Mouse (Mus musculus) heart, postnatal 0 days (tissue): ENCODE measurements around the gene Jmjd1c. TPM values are rescaled to one million over a fixed set of nuclear protein-coding genes. Genes with fewer than 3 reads are reported as not detected.
A peak's percentile ranks its signal among the peaks of the same experiment; 100 is the strongest.

Experiments used
- ATAC-seq: fragments of 200-750 bp; cut with Nextera tagmentation; 2 replicates; pipeline ENCODE4 v1.8.0; 2017; ENCODE audit warnings: low read depth, moderate number of reproducible peaks, moderate library complexity; ENCODE audit not compliant: insufficient read depth
- DNase-seq: peaks from one replicate; pipeline ENCODE4 v3.0.0-alpha.2; 2016; ENCODE audit warnings: low spot score
- H3K27ac ChIP-seq: fragments of 300-500 bp; sonication (generic); 2 replicates; pipeline ENCODE4 v1.5.1; 2014; ENCODE audit warnings: low read depth, mild to moderate bottlenecking
- H3K27me3 ChIP-seq: fragments of 300-500 bp; sonication (generic); 2 replicates; pipeline ENCODE4 v1.6.1; 2014; ENCODE audit warnings: low read length, mixed read lengths; ENCODE audit not compliant: control insufficient read depth, insufficient read depth
- H3K36me3 ChIP-seq: fragments of 300-500 bp; sonication (generic); replicated peaks from 2 replicates; pipeline ENCODE4 v1.6.1; 2014; ENCODE audit warnings: low read length, mixed read lengths; ENCODE audit not compliant: control insufficient read depth, insufficient read depth
- H3K4me1 ChIP-seq: fragments of 300-500 bp; sonication (generic); 2 replicates; pipeline ENCODE4 v1.6.1; 2014; ENCODE audit warnings: antibody characterized with exemption; ENCODE audit not compliant: control insufficient read depth, insufficient read depth
- H3K4me2 ChIP-seq: fragments of 300-500 bp; sonication (generic); 2 replicates; pipeline ENCODE4 v1.6.1; 2014; ENCODE audit warnings: low read depth, mild to moderate bottlenecking, low read length, moderate library complexity
- H3K4me3 ChIP-seq: fragments of 300-500 bp; sonication (generic); 2 replicates; pipeline ENCODE4 v1.5.1; 2014; ENCODE audit warnings: low read depth, low read length
- H3K9ac ChIP-seq: fragments of 300-500 bp; sonication (generic); replicated peaks from 2 replicates; pipeline ENCODE4 v1.6.1; 2014; ENCODE audit warnings: low read depth, low read length, mixed read lengths
- H3K9me3 ChIP-seq: fragments of 300-500 bp; sonication (generic); replicated peaks from 2 replicates; pipeline ENCODE4 v1.6.1; 2016; ENCODE audit warnings: low read length; ENCODE audit not compliant: control insufficient read depth
- CTCF ChIP-seq: IDR thresholded peaks from 2 replicates; pipeline ENCODE4 v1.5.1; 2016; ENCODE audit warnings: antibody characterized with exemption, control low read depth, low read depth
- EP300 ChIP-seq: IDR thresholded peaks from 2 replicates; pipeline ENCODE4 v1.6.1; 2016; ENCODE audit warnings: antibody characterized with exemption, low read depth
- WGBS: fragments of 180-500 bp; shearing (Covaris S2); extraction: QIAGEN DNeasy Blood & Tissue Kit; methylation state at CpG from one replicate; pipeline ENCODE4 v1.1.7; 2014; 5-methylcytosine and 5-hydroxymethylcytosine counted together
- polyA plus RNA-seq: library from polyadenylated mRNA; unstranded; fragments of >200 nt; fragmentation: Nextera tagmentation; extraction: Ambion mirVana; gene quantifications from 2 replicates; pipeline ENCODE4 v1.2.1, GENCODE M21; 2015
- total RNA-seq: library from RNA; depleted of rRNA; stranded (reverse); fragments of >200 nt; gene quantifications from 2 replicates; pipeline ENCODE4 v1.2.3, GENCODE M21; 2014; ENCODE audit warnings: low replicate concordance

The Jmjd1c gene
- total and polyA plus RNA-seq, 2 experiments from 2014 or later: 28.1 to 42.4 TPM

GRCm38 (mm10) chr10:67212031-67212430 is 116.1 kb downstream of the Jmjd1c start:
- Histone ChIP-seq H3K4me1 (0 out of 2 replicates have a peak, but pooled peaks cover 5% of the 10 kb centered on the region), H3K27ac (no peak overlapping the region), H3K27me3 (no peaks in the 10 kb centered on the region), H3K4me2 (no peak overlapping the region), H3K4me3 (no peak overlapping the region), H3K9me3 (no peaks in the 10 kb centered on the region), H3K9ac (no peak overlapping the region), H3K36me3 (peaks cover 2% of the 10 kb centered on the region; the same call in 1 of the 2 replicates)
- TF ChIP-seq EP300: no peak
- no peak for TF ChIP-seq CTCF
- ATAC-seq (no peak), DNase-seq (no peak)
- WGBS: 95% methylated on average over 5 of the region's 5 CpGs

- 34% methylated on average over 1 of the region's 1 CpGs for WGBS
- Histone ChIP-seq H3K9ac (no peak overlapping the region), H3K4me1 (no peaks in the 10 kb centered on the region), H3K36me3 (peaks cover 15% of the 10 kb centered on the region), H3K27ac (no peak overlapping the region), H3K9me3 (no peaks in the 10 kb centered on the region), H3K4me3 (no peak overlapping the region), H3K27me3 (no peaks in the 10 kb centered on the region), H3K4me2 (no peak overlapping the region)
- TF ChIP-seq EP300 (no peak), CTCF (no peak)
- DNase-seq: no peak
- ATAC-seq: no peak
Observed at GRCm38 (mm10) chr10:67213720-67214119, 117.8 kb downstream of the Jmjd1c start.

GRCm38 (mm10) chr10:67215133-67215532 is 119.2 kb downstream of the Jmjd1c start:
- 79% methylated on average over 4 of the region's 4 CpGs for WGBS
- Histone ChIP-seq H3K27me3 (no peaks in the 10 kb centered on the region), H3K4me3 (no peak overlapping the region), H3K4me1 (no peaks in the 10 kb centered on the region), H3K9ac (no peak overlapping the region), H3K36me3 (peaks cover 30% of the 10 kb centered on the region), H3K9me3 (no peaks in the 10 kb centered on the region), H3K27ac (no peak overlapping the region), H3K4me2 (no peak overlapping the region)
- no peak for ATAC-seq
- TF ChIP-seq CTCF (no peak), EP300 (no peak)
- DNase-seq: no peak

- 80% methylated on average over 3 of the region's 3 CpGs for WGBS
- Histone ChIP-seq H3K4me1 (peaks cover 11% of the 10 kb centered on the region), H3K27ac (no peak overlapping the region), H3K9me3 (no peaks in the 10 kb centered on the region), H3K9ac (no peak overlapping the region), H3K36me3 (peaks cover 43% of the 10 kb centered on the region), H3K4me2 (no peak overlapping the region), H3K27me3 (no peaks in the 10 kb centered on the region), H3K4me3 (no peak overlapping the region)
- DNase-seq: no peak
- TF ChIP-seq EP300 (no peak), CTCF (peak; percentile 42)
- no peak for ATAC-seq
Observed at GRCm38 (mm10) chr10:67216872-67217271, 120.9 kb downstream of the Jmjd1c start.

GRCm38 (mm10) chr10:67218873-67219565 is 123.1 kb downstream of the Jmjd1c start:
- WGBS: 85% methylated on average over 18 of the region's 18 CpGs
- Histone ChIP-seq H3K4me2 (no peak overlapping the region), H3K9ac (no peak overlapping the region), H3K27me3 (no peaks in the 10 kb centered on the region), H3K36me3 (peaks cover 43% of the 10 kb centered on the region), H3K4me3 (no peak overlapping the region), H3K9me3 (no peaks in the 10 kb centered on the region), H3K27ac (no peak overlapping the region), H3K4me1 (peaks cover 12% of the 10 kb centered on the region)
- DNase-seq (no peak), ATAC-seq (no peak)
- TF ChIP-seq CTCF (no peak), EP300 (no peak)

- DNase-seq (no peak), ATAC-seq (no peak)
- WGBS: 60% methylated on average over 4 of the region's 4 CpGs
- H3K4me2 ChIP-seq: no peak overlapping the region
- H3K4me1 ChIP-seq: peaks cover 12% of the 10 kb centered on the region
- TF ChIP-seq CTCF: no peak
- no peak for TF ChIP-seq EP300
- peaks cover 54% of the 10 kb centered on the region for H3K36me3 ChIP-seq
- no peak overlapping the region for H3K4me3 ChIP-seq
- no peaks in the 10 kb centered on the region for H3K27me3 ChIP-seq
- no peak overlapping the region for H3K27ac ChIP-seq
- no peak overlapping the region for H3K9ac ChIP-seq
- H3K9me3 ChIP-seq: no peaks in the 10 kb centered on the region
Observed at GRCm38 (mm10) chr10:67220251-67220650, 124.3 kb downstream of the Jmjd1c start.
